Mouse (Mus musculus) brain, embryonic 14.5 days (tissue): ENCODE measurements around the gene Fam206a. TPM values are rescaled to one million over a fixed set of nuclear protein-coding genes. Genes with fewer than 3 reads are reported as not detected.

Experiments used
- DNase-seq: peaks from one replicate; pipeline ENCODE4 v3.0.0-alpha.2; 2011; ENCODE audit warnings: low read depth
- CTCF ChIP-seq: fragments of 200-500 bp; IDR thresholded peaks from 2 replicates; pipeline ENCODE4 v1.5.1; 2012; ENCODE audit warnings: inconsistent platforms, mild to moderate bottlenecking, moderate library complexity, borderline replicate concordance; ENCODE audit not compliant: insufficient read depth, insufficient read length; ENCODE audit errors: extremely low read depth
- POLR2A ChIP-seq: fragments of 200-500 bp; IDR thresholded peaks from 2 replicates; pipeline ENCODE4 v1.6.1; 2012; ENCODE audit warnings: mild to moderate bottlenecking, inconsistent platforms, borderline replicate concordance; ENCODE audit not compliant: poor library complexity, insufficient read depth, insufficient read length, severe bottlenecking; ENCODE audit errors: extremely low read depth
- polyA plus RNA-seq: library from polyadenylated mRNA; depleted of rRNA; stranded (reverse); fragments of >200 nt; gene quantifications from 2 replicates; pipeline ENCODE4 v1.2.3, GENCODE M21; 2012

The Fam206a gene
- polyA plus RNA-seq, 1 experiment: 13.3 TPM

DNA sequence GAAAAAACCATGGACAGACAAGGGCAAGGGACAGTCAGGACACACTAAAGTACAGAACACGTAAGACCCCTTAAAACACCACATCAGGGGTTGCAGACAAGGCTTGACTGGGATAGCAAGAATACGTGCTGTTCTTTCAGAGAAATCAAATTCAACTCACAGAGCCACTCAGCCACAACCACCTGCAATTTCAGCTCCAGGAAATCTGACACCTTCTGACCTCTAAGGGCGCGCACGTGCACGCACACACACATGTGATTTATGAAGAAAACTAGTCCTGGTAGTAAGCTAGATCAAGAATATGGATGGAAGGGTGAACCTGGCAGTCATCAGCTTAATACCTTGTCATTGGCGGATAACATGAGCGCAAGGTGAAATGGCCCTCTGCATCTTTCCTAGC is 13.0 kb downstream of the Fam206a start:
- TF ChIP-seq CTCF (no peak), POLR2A (no peak)

DNA sequence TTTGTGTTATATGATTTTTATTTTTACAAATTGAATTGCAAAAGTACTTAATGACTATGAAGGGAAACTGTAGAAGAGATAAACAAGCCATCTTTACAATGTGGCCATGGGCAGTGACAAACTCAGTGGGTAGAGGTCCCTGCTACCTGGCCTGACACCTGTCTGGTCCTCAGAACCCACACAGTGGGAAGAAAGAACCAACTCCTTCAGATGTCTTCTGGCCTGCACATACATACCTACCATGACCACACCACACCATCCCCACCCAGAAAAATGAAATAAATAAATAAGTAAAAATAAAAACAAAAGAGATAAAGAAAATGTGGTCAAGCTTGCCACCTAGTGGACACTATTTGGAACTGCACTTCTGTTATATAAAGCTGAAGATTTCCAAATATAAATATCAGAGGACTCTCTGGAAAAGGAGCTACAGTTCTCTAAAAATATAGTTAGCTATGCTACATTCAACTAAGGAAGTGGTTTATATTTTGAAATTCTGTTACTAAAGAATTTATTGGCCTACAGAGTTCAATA is 17.9 kb downstream of the Fam206a start:
- TF ChIP-seq CTCF (no peak), POLR2A (no peak)
- peak; percentile 42 for DNase-seq

More for the DNA sequence above, 13.0 kb downstream of the Fam206a start:
- no peak for DNase-seq

DNA sequence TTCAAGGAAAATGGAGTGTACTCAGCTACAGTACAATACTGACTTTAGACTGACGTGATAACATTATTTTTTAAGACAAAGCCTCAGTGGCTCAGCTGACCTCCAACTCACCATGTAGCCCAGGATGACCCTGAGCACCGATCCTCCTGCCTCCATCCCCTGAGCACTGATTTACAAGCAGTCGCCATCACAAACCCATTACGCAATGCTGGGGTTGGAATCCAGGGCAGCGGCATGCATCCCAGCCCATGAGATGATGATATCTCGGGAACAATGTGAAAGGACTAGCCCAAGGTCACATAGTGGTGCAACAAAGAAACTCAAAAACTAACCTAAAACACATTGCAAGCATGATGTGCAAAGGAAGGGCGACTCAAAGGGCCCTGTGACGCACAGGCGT is 22.1 kb downstream of the Fam206a start:
- DNase-seq: no peak
- no peak for TF ChIP-seq CTCF

DNA sequence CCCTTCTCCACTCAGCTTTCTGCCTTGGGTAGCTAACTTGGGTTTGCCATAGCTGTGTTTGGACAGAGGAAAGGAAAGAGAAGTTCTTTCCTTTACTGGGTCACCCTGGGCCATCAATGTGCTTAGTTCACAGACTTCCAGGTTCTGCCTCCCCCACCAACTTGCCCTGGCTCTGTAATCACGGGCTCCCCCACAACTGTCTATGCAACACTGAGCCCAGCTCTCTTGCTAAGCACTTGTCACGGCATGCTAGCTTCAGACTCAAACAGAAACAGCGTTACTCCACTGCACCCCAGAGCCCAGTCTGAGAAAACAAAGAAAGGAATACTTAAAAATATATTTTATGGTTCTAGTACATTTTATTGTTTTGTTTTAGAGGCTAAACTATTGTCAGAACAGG is 26.8 kb downstream of the Fam206a start:
- no peak for DNase-seq

GRCm38 (mm10) chr4:56829511-56829921 is 27.4 kb downstream of the Fam206a start:
- no peak for TF ChIP-seq CTCF
- TF ChIP-seq POLR2A: no peak
- peak; percentile 79 for DNase-seq

More for the DNA sequence above, 26.8 kb downstream of the Fam206a start:
- TF ChIP-seq CTCF (no peak), POLR2A (no peak)

DNA sequence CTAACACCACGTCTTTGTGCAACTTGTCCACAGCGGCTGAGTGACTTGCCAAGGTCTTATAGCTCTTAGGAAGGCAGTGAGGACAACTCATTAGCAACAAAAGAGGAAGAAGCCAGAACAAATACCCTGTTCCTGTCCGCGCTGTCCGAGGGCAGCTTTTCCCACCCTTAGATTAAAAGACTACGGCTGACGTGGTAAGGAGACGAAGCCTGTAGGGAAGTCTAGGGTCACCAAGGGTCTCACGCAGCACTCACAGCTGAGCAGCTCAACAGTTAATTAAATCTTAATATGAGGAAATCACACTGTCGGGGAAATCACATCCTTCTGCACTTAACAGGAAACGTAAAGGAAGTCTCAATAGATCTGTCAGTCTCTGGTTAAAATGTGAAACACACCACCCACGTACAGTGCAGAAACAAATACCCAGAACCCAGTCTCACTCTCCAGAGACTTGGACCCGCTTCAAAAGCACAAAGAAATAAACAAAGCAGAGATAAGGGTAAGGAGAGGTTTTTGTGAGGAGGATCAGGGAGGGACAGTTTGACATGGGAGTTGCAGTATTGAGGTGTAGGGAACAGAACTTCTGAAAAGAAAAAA is 29.0 kb downstream of the Fam206a start:
- TF ChIP-seq CTCF: no peak
- TF ChIP-seq POLR2A: no peak
- peak; percentile 13 for DNase-seq

DNA sequence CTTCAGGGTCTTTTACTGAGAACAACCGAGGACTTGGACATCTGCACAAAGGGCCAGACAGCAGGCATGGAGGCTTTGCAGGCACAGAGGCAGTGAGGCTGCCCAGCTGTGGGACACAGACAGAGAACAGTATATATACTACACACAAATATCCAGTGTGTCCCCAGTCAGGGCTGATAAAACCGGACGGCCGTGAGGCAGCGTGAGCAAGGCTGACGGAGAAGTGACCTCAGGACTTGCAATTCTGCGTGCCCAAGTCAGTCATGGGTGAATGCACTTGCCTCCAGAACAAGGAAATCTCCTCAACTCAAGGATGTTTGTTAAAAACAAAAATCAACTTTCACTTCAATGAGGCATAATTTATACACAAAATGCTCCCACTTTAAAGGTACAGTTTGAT is 29.9 kb downstream of the Fam206a start:
- no peak for DNase-seq
- no peak for TF ChIP-seq POLR2A
- no peak for TF ChIP-seq CTCF

DNA sequence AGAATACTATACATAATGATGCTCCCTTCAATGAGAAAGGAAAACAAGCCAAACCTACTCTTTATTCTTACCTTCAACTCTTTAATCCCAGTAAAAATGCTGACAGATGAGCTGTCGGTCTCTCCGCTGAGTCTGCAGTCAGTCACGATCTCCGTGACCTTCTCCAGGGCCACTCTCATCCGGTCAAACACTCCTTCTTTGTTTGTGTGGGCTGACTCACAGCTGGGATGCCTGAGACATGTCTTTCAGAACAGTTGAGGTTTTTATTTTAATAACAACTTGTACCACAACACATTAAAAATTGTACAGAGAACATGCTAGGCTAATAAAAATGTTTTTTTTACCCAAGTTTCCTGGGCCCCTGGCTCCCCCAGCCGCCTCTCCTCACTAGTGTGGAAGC is 35.5 kb downstream of the Fam206a start:
- no peak for DNase-seq
- TF ChIP-seq CTCF: no peak
- TF ChIP-seq POLR2A: no peak

DNA sequence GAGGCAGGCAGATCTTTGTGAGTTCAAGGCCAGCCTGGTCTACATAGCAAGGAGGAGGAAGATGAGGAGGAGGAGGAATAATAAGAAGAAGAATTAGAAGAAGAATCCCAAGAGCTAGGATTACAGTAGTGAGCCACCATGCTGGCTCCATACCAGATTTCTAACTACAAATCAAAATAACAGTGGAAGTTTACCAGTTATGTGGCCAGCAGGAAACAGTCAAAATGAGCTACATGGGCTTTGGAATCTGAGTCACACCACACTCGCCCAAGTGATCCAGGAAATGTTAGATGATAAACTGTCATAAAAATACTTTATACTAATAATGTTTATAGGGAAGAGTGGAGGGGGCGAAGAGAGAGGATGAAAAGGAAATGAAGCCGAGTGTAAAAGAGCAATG is 38.2 kb downstream of the Fam206a start:
- no peak for DNase-seq
- no peak for TF ChIP-seq CTCF
- TF ChIP-seq POLR2A: no peak

DNA sequence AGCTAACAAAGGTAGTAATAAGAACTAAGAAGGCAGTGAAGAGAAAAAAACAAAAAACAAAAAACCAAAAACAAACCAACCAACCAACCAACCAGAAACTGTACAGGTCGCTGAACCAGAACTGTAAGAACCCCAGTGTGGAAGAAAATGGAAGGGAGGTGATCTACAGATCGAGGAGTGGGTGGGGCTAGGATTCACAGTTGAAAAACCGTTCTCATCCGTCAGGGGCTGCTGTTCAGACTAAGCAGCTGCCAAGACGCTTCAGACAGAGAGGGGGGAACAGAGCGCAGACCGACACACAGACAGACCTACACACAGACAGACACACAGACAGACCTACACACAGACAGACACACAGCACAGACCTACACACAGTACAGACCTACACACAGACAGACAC is 40.4 kb downstream of the Fam206a start:
- no peak for DNase-seq
- no peak for TF ChIP-seq CTCF
- no peak for TF ChIP-seq POLR2A

- DNase-seq: no peak
- no peak for TF ChIP-seq CTCF
- no peak for TF ChIP-seq POLR2A
Observed at GRCm38 (mm10) chr4:56843963-56844362, 41.8 kb downstream of the Fam206a start.

DNA sequence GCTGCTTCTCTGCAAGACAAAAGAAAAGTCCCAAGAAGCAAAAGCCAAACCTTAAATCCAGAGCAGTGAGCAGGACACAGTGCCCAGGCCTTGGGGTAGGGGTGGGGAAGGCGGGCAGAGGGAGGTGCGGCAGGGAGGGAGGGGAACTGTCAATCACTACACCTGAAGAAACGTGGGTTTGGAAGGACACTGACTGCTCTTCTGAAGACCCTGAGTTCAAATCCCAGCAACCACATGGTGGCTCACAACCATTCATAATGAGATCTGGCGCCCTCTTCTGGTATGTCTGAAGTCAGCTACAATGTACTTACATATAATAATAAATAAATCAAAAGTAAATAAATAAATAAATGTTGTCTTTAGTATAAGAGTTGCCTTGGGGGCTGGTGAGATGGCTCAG is 42.8 kb downstream of the Fam206a start:
- DNase-seq: no peak
- TF ChIP-seq POLR2A: no peak
- TF ChIP-seq CTCF: no peak
